Mouse (Mus musculus) urinary bladder, adult 2 months (tissue): ENCODE measurements around the gene Add2. TPM values are rescaled to one million over a fixed set of nuclear protein-coding genes. Genes with fewer than 3 reads are reported as not detected.

Source experiments
- DNase-seq: peaks from one replicate; pipeline ENCODE4 v3.0.0; 2022; ENCODE audit warnings: low spot score
- polyA plus RNA-seq: library from polyadenylated mRNA; depleted of rRNA; stranded (reverse); fragments of >200 nt; gene quantifications from 2 replicates; pipeline ENCODE4 v1.2.3, GENCODE M21; 2012

The Add2 gene
- polyA plus RNA-seq, 1 experiment = 3.4 TPM

GRCm38 (mm10) chr6:86048509-86048908, 20.0 kb downstream of the Add2 start:
- DNase-seq = no peak

DNA sequence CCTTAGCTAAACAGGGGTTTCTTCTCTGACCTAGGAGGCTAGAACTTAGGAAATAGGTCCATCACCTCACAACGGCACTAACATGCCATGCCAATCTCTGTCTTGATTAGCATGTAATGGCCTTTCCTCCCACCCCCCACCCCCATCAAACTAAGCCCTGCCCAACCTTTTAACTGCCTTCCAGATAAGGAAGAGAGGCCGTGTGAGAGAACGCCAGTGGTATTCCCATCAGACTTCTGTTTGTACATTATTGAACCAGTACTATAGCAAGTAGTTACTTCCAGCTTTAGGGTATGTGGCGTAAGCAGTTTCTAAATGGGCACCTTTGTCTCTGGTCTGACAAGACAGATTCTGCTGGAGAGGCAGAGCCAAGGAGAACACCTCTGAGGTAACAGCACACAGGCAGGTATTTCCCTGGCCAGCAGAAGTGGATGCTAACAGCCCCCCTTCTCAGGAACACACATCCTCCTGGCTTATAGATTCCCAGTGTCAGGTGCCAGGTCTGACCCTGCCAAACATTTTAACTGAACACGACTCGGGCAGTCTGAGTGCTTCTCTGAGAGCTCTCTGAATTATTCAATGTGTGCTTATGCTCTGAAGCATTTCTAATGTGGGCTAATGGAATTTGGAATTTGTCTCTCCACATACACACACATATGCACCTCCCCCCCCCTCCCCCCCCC, 22.2 kb downstream of the Add2 start:
- DNase-seq = no peak

DNA sequence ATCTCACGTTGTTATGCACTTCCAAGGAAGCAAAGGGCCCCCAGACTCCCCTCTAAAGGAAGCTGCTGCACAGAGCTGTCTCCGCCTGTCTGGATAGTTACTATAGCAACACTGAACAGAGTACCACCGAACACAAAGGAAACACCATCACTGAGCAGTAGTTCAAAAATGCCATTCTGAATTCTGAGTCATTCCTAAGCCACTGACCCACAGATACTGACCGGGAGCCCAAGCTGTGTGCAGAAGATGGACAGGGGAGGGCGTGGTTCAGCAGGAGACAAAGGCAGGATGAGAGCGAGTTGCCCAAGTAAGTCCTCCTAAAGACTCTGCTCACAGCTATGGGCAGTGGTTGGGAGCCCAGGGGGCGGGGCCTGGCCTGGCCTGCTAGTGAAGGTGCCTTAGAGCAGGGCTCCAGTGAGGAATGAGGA, 23.6 kb downstream of the Add2 start:
- DNase-seq = no peak

- DNase-seq = no peak
These were observed 24.1 kb downstream of the Add2 start for GRCm38 (mm10) chr6:86052556-86052955.

DNA sequence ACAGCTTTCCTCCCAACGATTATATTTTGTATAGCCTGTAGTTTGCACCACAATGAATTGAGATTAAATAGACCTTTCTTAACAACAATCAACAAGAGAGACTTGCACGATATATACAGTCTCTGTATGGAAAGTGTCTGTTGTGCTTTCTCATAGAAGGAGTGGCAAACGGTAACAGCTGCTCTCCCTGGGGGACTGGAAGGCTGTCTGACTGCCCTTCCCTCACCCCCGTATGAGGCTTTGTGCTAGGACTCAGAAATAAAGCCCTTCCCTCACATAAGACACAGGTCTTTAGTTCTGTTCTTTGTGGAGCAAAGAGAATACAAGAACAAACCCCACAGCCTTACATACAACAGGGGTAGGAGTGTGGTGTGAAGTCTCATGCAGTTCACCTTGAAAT, 24.6 kb downstream of the Add2 start:
- no peak for DNase-seq

GRCm38 (mm10) chr6:86053594-86053993, 25.1 kb downstream of the Add2 start:
- DNase-seq = no peak

- no peak for DNase-seq
These were observed 30.0 kb downstream of the Add2 start for GRCm38 (mm10) chr6:86058475-86058874.

GRCm38 (mm10) chr6:86059151-86059853, 30.8 kb downstream of the Add2 start:
- no peak for DNase-seq

GRCm38 (mm10) chr6:86060170-86060569, 31.7 kb downstream of the Add2 start:
- no peak for DNase-seq

- no peak for DNase-seq
These were observed 33.7 kb downstream of the Add2 start for GRCm38 (mm10) chr6:86062226-86062625.

- DNase-seq = no peak
These were observed 34.2 kb downstream of the Add2 start for GRCm38 (mm10) chr6:86062684-86063083.

DNA sequence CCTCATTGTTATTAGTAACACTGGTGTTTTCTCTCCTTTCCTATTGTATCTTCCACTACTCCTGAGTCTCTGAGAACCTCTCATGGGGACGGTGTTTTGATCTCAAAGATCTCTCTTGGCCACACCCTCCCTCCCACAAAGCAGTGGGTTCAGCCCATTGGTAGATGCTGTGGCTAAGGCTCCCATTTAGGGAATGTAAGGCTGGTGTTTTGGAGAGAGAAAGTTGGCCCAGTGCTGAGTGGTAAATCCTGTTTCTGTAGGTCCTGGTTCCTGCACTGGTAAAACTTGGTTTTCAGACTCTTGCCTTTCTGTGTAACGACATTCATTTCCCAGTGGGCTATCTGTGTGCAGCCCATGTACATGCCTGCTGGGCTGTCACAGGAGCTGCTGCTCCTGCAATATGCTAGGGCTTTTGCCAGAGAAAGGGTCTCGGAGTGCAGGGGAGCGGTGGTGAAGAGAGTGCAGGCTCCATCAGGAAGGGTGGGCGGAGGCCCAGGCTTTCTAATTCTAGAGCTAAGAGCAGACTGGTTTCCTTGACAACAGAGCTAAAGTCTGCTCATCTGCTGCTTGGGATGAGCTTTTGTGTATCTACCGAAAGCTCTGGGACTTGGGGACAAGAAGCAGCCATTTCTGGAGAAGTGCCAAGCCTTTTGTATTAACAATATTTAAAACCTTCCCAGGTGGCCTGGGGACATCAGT, 36.0 kb downstream of the Add2 start:
- no peak for DNase-seq

DNA sequence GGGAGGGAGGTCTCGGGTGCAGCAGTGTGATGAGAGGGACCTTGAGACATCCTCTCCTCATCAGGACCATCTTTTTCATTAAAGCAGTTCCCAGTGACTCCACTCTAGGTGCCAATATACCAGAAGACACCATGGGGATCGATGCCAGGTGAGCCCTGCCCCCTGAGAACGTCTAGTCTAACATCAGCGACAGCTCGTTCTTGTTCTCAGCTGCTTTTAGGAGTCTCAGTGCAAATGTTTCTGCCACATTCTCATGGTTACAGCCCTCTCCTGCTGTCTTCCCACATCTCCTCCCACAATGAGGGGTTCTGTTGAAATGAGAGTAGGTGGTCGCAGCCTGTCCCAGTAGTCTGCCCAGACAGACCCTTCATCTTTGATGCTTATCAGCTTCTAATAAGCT, 38.2 kb downstream of the Add2 start:
- DNase-seq = no peak

DNA sequence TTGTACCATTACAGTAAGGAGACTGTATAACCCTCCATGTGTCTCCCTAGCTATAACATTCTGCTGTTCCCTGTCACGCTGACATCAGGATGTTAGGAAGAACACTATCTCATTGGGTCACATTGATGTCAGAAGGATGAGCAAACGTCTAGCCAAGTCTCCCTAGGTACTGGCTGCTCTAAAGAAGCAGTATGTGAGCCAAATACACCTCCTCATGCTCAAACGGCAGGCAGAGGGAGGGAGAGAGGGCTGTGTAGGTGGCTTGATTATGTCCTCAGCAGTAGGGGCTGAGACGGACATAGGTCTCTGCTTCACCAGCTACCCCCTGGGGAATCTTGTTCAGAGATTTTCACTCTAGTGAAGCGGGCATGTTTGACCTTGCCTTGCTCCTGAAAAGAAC, 38.7 kb downstream of the Add2 start:
- no peak for DNase-seq

GRCm38 (mm10) chr6:86069009-86069408, 40.5 kb downstream of the Add2 start:
- no peak for DNase-seq

DNA sequence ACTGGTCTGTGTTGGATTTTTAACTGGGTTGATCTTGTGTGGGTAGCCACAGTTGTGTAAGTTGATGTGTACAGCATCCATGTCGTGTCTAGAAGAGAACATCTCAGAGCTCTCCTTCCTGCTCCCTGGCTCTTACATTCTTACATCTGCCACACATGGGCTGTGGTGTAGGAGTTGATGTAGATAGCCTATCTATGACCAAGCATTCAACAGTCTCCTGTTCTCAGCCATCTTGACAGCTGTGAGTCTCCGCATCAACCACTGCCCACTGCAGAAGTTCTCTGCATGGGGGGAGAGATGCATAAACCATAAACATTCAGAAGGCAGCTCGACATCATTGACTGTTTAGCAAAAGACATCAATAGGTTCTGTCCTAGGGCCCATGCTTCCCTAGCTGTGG, 41.4 kb downstream of the Add2 start:
- no peak for DNase-seq

GRCm38 (mm10) chr6:86070277-86070676, 41.8 kb downstream of the Add2 start:
- DNase-seq = no peak

DNA sequence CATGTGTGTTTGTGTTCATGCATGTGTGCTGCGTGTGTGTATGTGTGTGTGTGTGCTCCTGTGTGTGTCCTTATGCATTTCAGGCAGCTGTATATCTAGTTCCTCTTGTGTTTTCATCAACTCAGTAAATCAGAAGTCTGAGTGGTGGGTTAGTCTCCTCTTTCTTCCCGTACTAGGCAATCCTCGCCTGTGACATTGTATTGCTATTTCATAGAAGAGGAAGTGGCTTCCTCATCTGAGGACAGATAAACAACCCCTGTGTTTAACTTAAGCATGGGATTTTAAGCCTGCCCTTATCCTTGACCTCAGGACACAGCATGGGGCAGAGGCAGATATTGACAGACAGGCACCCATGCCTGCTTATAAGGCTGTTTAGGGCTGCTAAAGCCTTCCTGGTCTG, 45.4 kb downstream of the Add2 start:
- DNase-seq = no peak

DNA sequence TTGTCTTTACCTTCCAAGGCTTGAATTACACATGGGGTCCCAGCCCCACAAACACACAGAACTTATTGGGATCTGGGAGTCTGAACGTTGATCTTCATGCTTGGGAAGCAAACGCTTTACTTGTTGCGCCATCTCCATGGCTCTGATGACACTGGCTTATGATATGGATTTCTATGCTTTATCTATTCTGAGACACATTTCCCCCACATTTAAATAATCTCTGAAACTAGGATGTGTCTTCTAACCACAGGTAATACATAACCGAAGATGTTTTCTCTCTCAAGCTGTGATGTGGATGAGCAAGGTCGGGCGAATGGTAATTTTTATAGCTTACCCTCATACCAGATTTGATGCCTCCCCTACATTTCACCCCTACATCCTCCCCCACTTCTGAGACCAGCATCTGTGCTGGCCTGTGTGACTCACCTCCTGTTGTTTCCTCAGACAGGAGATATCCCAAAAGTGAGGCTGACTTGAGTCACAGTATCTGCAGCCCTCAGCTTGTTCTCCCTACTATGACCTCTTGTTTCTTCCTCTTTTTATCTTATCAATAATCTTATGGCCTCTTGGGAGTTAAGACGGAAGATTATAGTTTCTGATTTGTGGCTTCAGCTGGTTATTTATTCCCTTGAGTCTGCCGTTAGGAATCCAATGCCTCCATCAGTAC, 46.2 kb downstream of the Add2 start:
- DNase-seq = no peak

- DNase-seq = no peak
These were observed 48.0 kb downstream of the Add2 start for GRCm38 (mm10) chr6:86076525-86076924.

- no peak for DNase-seq
These were observed 49.4 kb downstream of the Add2 start for GRCm38 (mm10) chr6:86077880-86078279.

- no peak for DNase-seq
These were observed 50.0 kb downstream of the Add2 start for GRCm38 (mm10) chr6:86078361-86079010.
